Mouse (Mus musculus) layer of hippocampus, adult 2 months (tissue): ENCODE data around the gene Gfi1. TPM values are rescaled to one million over a fixed set of nuclear protein-coding genes. Genes with fewer than 3 reads are reported as not detected.

Source experiments
- DNase-seq, 2 experiments: peaks; one replicate each; pipeline ENCODE4 v3.0.0; 2022; ENCODE audit warnings: low spot score in 2 of 2
- H3K27ac ChIP-seq: fragments of 200-600 bp; 2 replicates; pipeline ENCODE4 v1.8.1; 2022
- H3K4me3 ChIP-seq: fragments of 200-600 bp; 2 replicates; pipeline ENCODE4 v1.8.1; 2022; ENCODE audit warnings: mild to moderate bottlenecking
- CTCF ChIP-seq: fragments of 200-600 bp; conservative IDR thresholded peaks from 2 replicates; pipeline ENCODE4 v1.8.1; 2022; ENCODE audit warnings: antibody characterized with exemption, mild to moderate bottlenecking, moderate library complexity
- total RNA-seq, 2 experiments: library from RNA; stranded (reverse); gene quantifications; 2 replicates each; pipeline ENCODE4 v1.2.3; 2021

Gene Gfi1
- total RNA-seq, 2 experiments from 2014 or later: not detected

GRCm38 (mm10) chr5:107684380-107684779, 41.5 kb downstream of the Gfi1 start:
- no peak for DNase-seq
- H3K4me3 ChIP-seq: no peak overlapping the region
- H3K27ac ChIP-seq: no peak overlapping the region
- peak; percentile 60 for TF ChIP-seq CTCF

GRCm38 (mm10) chr5:107681300-107681699, 44.5 kb downstream of the Gfi1 start:
- no peak overlapping the region for H3K4me3 ChIP-seq
- no peak for DNase-seq
- H3K27ac ChIP-seq: no peak overlapping the region
- TF ChIP-seq CTCF: no peak

- H3K4me3 ChIP-seq: no peak overlapping the region
- no peak for DNase-seq
- no peak overlapping the region for H3K27ac ChIP-seq
- TF ChIP-seq CTCF: no peak
Observed at GRCm38 (mm10) chr5:107678392-107678791, 47.4 kb downstream of the Gfi1 start.

Other genes with a start within 250 kb of the Gfi1 start
- under 1 TPM; 0.31 to 0.37 TPM for gene Gm42669, start 218.4 kb downstream of the Gfi1 start, total RNA-seq
- gene 1700028K03Rik, start 191.3 kb downstream of the Gfi1 start, total RNA-seq: 1 to 10 TPM; 1.0 TPM
- gene Rpap2, start 128.7 kb downstream of the Gfi1 start, total RNA-seq: 10 to 100 TPM; 19.1 to 20.7 TPM
- gene Glmn, start 128.1 kb downstream of the Gfi1 start, total RNA-seq: 10 to 100 TPM; 14.3 to 16.6 TPM
- not detected for gene Ube2d2b, start 104.1 kb upstream of the Gfi1 start, total RNA-seq
- gene Evi5, start 149.1 kb upstream of the Gfi1 start, total RNA-seq: 10 to 100 TPM; 63.2 to 70.7 TPM
- gene Rpl5, start 174.5 kb upstream of the Gfi1 start, total RNA-seq: 10 to 100 TPM; 66.6 to 68.7 TPM